Mouse (Mus musculus) MEL (cell line): Measurements from ENCODE around the gene Tmem131. TPM values are rescaled to one million over a fixed set of nuclear protein-coding genes. Genes with fewer than 3 reads are reported as not detected.

Experiments
- DNase-seq: peaks from one replicate; pipeline ENCODE4 v3.0.0; 2011; ENCODE audit warnings: low read depth, low spot score
- H3K27ac ChIP-seq: 2 replicates; pipeline ENCODE4 v1.5.1; 2012; ENCODE audit warnings: low read depth, mild to moderate bottlenecking, control low read depth, low read length, moderate library complexity; ENCODE audit not compliant: control insufficient read depth
- H3K27me3 ChIP-seq, 2 experiments: fragments of 150-350 bp in 1 of 2; sonication (generic) in 1 of 2; 2 replicates each; pipeline ENCODE4 v1.6.1; 2012; ENCODE audit warnings: low read length in 2 of 2, mild to moderate bottlenecking in 2 of 2, improper control_type of control experiment in 1 of 2, moderate library complexity in 1 of 2; ENCODE audit not compliant: insufficient read depth in 2 of 2, control insufficient read depth in 1 of 2
- H3K36me3 ChIP-seq, 2 experiments: 2 replicates each; pipeline ENCODE4 v1.6.1; 2012 to 2014; ENCODE audit warnings: low read length in 2 of 2, improper control_type of control experiment in 1 of 2, inconsistent platforms in 1 of 2, mild to moderate bottlenecking in 1 of 2; ENCODE audit not compliant: insufficient read depth in 2 of 2, control insufficient read depth in 1 of 2
- H3K4me1 ChIP-seq, 2 experiments: fragments of 150-350 bp in 1 of 2; sonication (generic) in 1 of 2; 2 replicates each; pipeline ENCODE4 v1.6.1; 2012; ENCODE audit warnings: low read length in 2 of 2, improper control_type of control experiment in 1 of 2, mild to moderate bottlenecking in 1 of 2; ENCODE audit not compliant: insufficient read depth in 2 of 2, control insufficient read depth in 1 of 2
- H3K4me3 ChIP-seq, 2 experiments: fragments of 150-350 bp in 1 of 2; sonication (generic) in 1 of 2; 2 replicates each; pipeline ENCODE4 v1.5.1; 2012; ENCODE audit warnings: low read depth in 2 of 2, low read length in 2 of 2, mild to moderate bottlenecking in 2 of 2, moderate library complexity in 2 of 2, control low read depth in 1 of 2, improper control_type of control experiment in 1 of 2; ENCODE audit not compliant: control insufficient read depth in 1 of 2, insufficient read depth in 1 of 2
- H3K79me2 ChIP-seq: 2 replicates; pipeline ENCODE4 v1.6.1; 2012; ENCODE audit warnings: mild to moderate bottlenecking, low read length, moderate library complexity; ENCODE audit not compliant: control insufficient read depth, poor library complexity, insufficient read depth
- H3K9ac ChIP-seq: 2 replicates; pipeline ENCODE4 v1.6.1; 2012; ENCODE audit warnings: low read depth, mild to moderate bottlenecking, control low read depth, low read length, moderate library complexity; ENCODE audit not compliant: control insufficient read depth, poor library complexity, severe bottlenecking
- H3K9me3 ChIP-seq: fragments of 150-350 bp; sonication (generic); replicated peaks from 2 replicates; pipeline ENCODE4 v1.6.1; 2012; ENCODE audit warnings: mild to moderate bottlenecking, low read length, improper control_type of control experiment, moderate library complexity; ENCODE audit not compliant: insufficient read depth
- BHLHE40 ChIP-seq: IDR thresholded peaks from 2 replicates; pipeline ENCODE4 v1.6.1; 2012; ENCODE audit warnings: low read depth, mild to moderate bottlenecking, inconsistent platforms, low read length, improper control_type of control experiment, borderline replicate concordance
- CHD1 ChIP-seq: IDR thresholded peaks from 2 replicates; pipeline ENCODE4 v1.6.1; 2012; ENCODE audit warnings: low read depth, mild to moderate bottlenecking, inconsistent platforms, low read length, improper control_type of control experiment
- CHD2 ChIP-seq: IDR thresholded peaks from 2 replicates; pipeline ENCODE4 v1.6.1; 2011; ENCODE audit warnings: low read length, improper control_type of control experiment
- ETS1 ChIP-seq: IDR thresholded peaks from 2 replicates; pipeline ENCODE4 v1.6.1; 2012; ENCODE audit warnings: low read depth, mild to moderate bottlenecking, inconsistent platforms, low read length, improper control_type of control experiment, moderate library complexity
- GATA1 ChIP-seq: IDR thresholded peaks from 2 replicates; pipeline ENCODE4 v1.6.1; 2011; ENCODE audit warnings: low read depth, low read length, improper control_type of control experiment
- HCFC1 ChIP-seq: IDR thresholded peaks from 2 replicates; pipeline ENCODE4 v1.6.1; 2012; ENCODE audit warnings: low read depth, mild to moderate bottlenecking, inconsistent platforms, low read length, improper control_type of control experiment, moderate library complexity
- JUND ChIP-seq: IDR thresholded peaks from 2 replicates; pipeline ENCODE4 v1.6.1; 2011; ENCODE audit warnings: low read depth, mild to moderate bottlenecking, improper control_type of control experiment, low read length
- MAFK ChIP-seq: IDR thresholded peaks from 2 replicates; pipeline ENCODE4 v1.6.1; 2011; ENCODE audit warnings: low read depth, mild to moderate bottlenecking, low read length, improper control_type of control experiment, borderline replicate concordance
- MAX ChIP-seq: IDR thresholded peaks from 2 replicates; pipeline ENCODE4 v1.6.1; 2011; ENCODE audit warnings: low read length, improper control_type of control experiment
- MAZ ChIP-seq: IDR thresholded peaks from 2 replicates; pipeline ENCODE4 v1.6.1; 2012; ENCODE audit warnings: low read depth, mild to moderate bottlenecking, inconsistent platforms, low read length, improper control_type of control experiment
- MEF2A ChIP-seq: IDR thresholded peaks from 2 replicates; pipeline ENCODE4 v1.6.1; 2014; ENCODE audit warnings: low read depth, mild to moderate bottlenecking, inconsistent platforms, low read length, improper control_type of control experiment; ENCODE audit not compliant: poor library complexity, insufficient replicate concordance, severe bottlenecking; ENCODE audit errors: extremely low read depth
- MYC ChIP-seq: IDR thresholded peaks from 2 replicates; pipeline ENCODE4 v1.6.1; 2011; ENCODE audit warnings: low read depth, mild to moderate bottlenecking, low read length, improper control_type of control experiment, moderate library complexity
- NRF1 ChIP-seq: IDR thresholded peaks from 2 replicates; pipeline ENCODE4 v1.6.1; 2014; ENCODE audit warnings: low read depth, mild to moderate bottlenecking, inconsistent platforms, low read length, improper control_type of control experiment, moderate library complexity; ENCODE audit not compliant: poor library complexity, insufficient read depth, severe bottlenecking
- POLR2AphosphoS5 ChIP-seq: IDR thresholded peaks from 2 replicates; pipeline ENCODE4 v1.6.1; 2012; ENCODE audit warnings: low read depth, borderline replicate concordance, mild to moderate bottlenecking, inconsistent platforms, low read length, moderate library complexity, mixed read lengths
- RAD21 ChIP-seq: IDR thresholded peaks from 2 replicates; pipeline ENCODE4 v1.6.1; 2011; ENCODE audit warnings: mild to moderate bottlenecking, low read depth, low read length, improper control_type of control experiment
- TAL1 ChIP-seq: IDR thresholded peaks from 2 replicates; pipeline ENCODE4 v1.6.1; 2012; ENCODE audit warnings: mild to moderate bottlenecking, inconsistent platforms, low read length, moderate library complexity, mixed read lengths
- TBP ChIP-seq: IDR thresholded peaks from 2 replicates; pipeline ENCODE4 v1.8.0; 2011; ENCODE audit warnings: low read depth, low read length, improper control_type of control experiment
- UBTF ChIP-seq: IDR thresholded peaks from 2 replicates; pipeline ENCODE4 v1.6.1; 2012; ENCODE audit warnings: low read depth, mild to moderate bottlenecking, inconsistent platforms, low read length, improper control_type of control experiment, moderate library complexity, borderline replicate concordance; ENCODE audit not compliant: insufficient read depth
- ZC3H11A ChIP-seq: IDR thresholded peaks from 2 replicates; pipeline ENCODE4 v1.6.1; 2012; ENCODE audit warnings: low read depth, mild to moderate bottlenecking, inconsistent platforms, low read length, improper control_type of control experiment
- ZKSCAN1 ChIP-seq: IDR thresholded peaks from 2 replicates; pipeline ENCODE4 v1.6.1; 2012; ENCODE audit warnings: low read depth, mild to moderate bottlenecking, inconsistent platforms, low read length, improper control_type of control experiment, moderate library complexity
- ZMIZ1 ChIP-seq: IDR thresholded peaks from 2 replicates; pipeline ENCODE4 v1.6.1; 2012; ENCODE audit warnings: low read depth, mild to moderate bottlenecking, inconsistent platforms, low read length, improper control_type of control experiment, moderate library complexity
- ZNF384 ChIP-seq: IDR thresholded peaks from 2 replicates; pipeline ENCODE4 v1.6.1; 2012; ENCODE audit warnings: low read depth, mild to moderate bottlenecking, inconsistent platforms, low read length, improper control_type of control experiment
- polyA plus RNA-seq, 2 experiments: library from polyadenylated mRNA; stranded (reverse) in 1 of 2; unstranded in 1 of 2; fragments of >175 nt in 1 of 2; fragments of >200 nt in 1 of 2; gene quantifications; 2 replicates each; pipeline versions ENCODE4 v1.2.1 to v1.2.4; 2012; ENCODE audit warnings: low replicate concordance in 2 of 2, low read depth in 1 of 2; ENCODE audit not compliant: insufficient read length in 2 of 2, insufficient read depth in 1 of 2, missing spikeins in 1 of 2
- total RNA-seq: library from RNA; depleted of rRNA; stranded (reverse); fragments of 300-350 nt; gene quantifications from 2 replicates; pipeline ENCODE4 v1.2.3, GENCODE M21; 2012

The Tmem131 gene
- total and polyA plus RNA-seq, 3 experiments: 11.4 to 196 (median 48.8) TPM

DNA sequence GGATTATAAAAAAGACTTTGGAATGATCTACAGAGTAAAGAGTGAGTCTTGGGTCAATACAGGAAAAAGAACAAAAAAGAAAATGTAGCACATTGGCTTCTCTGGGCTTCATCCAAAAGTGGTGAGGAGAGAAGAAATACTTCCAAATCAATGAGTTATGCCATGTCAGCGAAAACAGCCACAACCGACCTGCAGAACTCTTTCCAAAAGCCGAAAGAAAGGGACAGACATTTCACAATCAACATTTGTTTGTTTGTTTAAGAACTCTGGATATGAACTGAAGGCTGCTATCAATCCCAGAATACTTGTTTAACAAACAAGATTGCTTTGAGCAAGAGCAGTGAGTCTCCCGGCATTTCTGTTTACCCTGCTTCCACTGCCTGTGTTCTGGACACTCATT, 33.3 kb upstream of the Tmem131 start:
- no peak for TF ChIP-seq TBP
- TF ChIP-seq MAX: no peak
- no peaks in the 10 kb centered on the region for H3K27me3 ChIP-seq
- H3K79me2 ChIP-seq: no peaks in the 10 kb centered on the region
- no peak for DNase-seq
- H3K4me1 ChIP-seq: peaks cover under 1 to 5% of the 10 kb centered on the region in 2 experiments
- H3K27ac ChIP-seq: no peak overlapping the region
- no peaks in the 10 kb centered on the region for H3K9me3 ChIP-seq
- no peak overlapping the region for H3K4me3 ChIP-seq
- peaks cover 0 to 4% of the 10 kb centered on the region in 2 experiments; a peak in 2 of 4 replicates for H3K36me3 ChIP-seq
- no peak overlapping the region for H3K9ac ChIP-seq

DNA sequence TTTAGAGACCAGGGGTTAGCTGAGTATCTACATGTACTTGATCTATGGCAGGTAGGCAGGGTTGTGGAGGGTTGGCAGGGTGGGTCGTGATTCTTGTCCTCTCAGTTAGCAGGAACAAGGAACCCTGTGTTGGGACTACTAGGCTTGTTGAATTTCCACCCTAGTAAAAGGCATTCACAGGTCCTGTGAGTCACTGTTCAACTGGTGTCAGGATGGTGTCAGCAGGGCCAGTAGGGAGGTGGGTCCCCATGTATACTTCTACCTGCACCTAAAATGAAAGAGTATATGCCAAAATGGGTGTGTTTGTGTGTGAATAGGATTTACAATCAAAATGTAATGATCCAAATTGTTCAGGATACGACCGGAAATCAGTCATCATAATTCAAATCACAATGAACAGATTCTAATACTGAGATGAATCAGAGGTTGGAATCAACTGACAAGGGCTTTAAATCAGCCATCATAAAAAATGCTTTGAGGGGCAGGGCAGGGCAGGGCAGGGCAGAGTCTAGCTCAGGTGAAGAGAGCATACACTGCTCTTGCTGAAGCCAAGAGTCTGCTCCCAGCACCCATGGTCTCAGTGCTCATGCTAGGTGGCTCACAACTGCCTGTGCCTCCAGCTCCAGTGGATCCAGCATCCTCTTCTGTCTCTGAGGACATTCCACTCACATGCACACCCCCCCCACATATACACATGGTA, 27.6 kb upstream of the Tmem131 start:
- TF ChIP-seq HCFC1 (no peak), ETS1 (no peak), RAD21 (no peak), CHD2 (no peak), POLR2AphosphoS5 (no peak), BHLHE40 (no peak), TBP (no peak)
- Histone ChIP-seq H3K27me3 (no peaks in the 10 kb centered on the region; a peak in 1 of 4 replicates), H3K27ac (no peak overlapping the region), H3K9ac (no peak overlapping the region), H3K4me3 (no peak overlapping the region), H3K4me1 (no peaks in the 10 kb centered on the region), H3K9me3 (no peaks in the 10 kb centered on the region), H3K36me3 (no peaks in the 10 kb centered on the region), H3K79me2 (no peaks in the 10 kb centered on the region)
- DNase-seq: no peak

DNA sequence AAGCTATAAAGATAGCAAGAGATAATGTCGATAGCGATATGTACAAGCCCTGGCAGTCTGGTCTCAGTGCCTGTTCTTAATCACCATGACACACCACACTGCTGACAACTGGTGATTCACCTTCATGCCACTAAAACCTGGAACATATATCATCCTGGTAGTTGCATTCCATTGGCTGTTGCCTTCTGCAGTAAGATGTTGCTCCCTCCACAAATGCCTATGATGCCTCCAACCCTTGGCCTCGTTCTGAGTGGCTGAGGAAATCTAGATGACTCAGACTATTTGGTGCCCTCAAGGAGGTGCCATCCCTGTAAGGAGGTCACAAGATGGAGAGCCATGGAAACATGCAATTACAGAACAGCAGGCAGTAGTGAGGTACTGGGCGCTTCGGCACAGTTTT, 22.4 kb upstream of the Tmem131 start:
- TF ChIP-seq MEF2A (no peak), CHD2 (no peak), POLR2AphosphoS5 (no peak), CHD1 (no peak), TAL1 (no peak), UBTF (no peak), MAZ (no peak), GATA1 (no peak), NRF1 (no peak), ZMIZ1 (no peak), ZC3H11A (no peak), MAFK (no peak), RAD21 (no peak), ZKSCAN1 (no peak), ZNF384 (no peak), MYC (no peak), MAX (no peak), JUND (no peak), ETS1 (no peak)
- no peak for DNase-seq

More for the DNA sequence above, 22.4 kb upstream of the Tmem131 start:
- H3K79me2 ChIP-seq: no peaks in the 10 kb centered on the region
- H3K4me1 ChIP-seq: peaks cover 0 to 9% of the 10 kb centered on the region in 2 experiments; a peak in 2 of 4 replicates
- no peaks in the 10 kb centered on the region for H3K9me3 ChIP-seq
- no peaks in the 10 kb centered on the region; a peak in 1 of 4 replicates for H3K27me3 ChIP-seq
- no peaks in the 10 kb centered on the region for H3K36me3 ChIP-seq
- no peak overlapping the region for H3K27ac ChIP-seq
- H3K9ac ChIP-seq: no peak overlapping the region
- no peak overlapping the region for H3K4me3 ChIP-seq
